Mouse (Mus musculus) heart, embryonic 11.5 days (tissue): Measurements from ENCODE around the gene Pklr. TPM values are rescaled to one million over a fixed set of nuclear protein-coding genes. Genes with fewer than 3 reads are reported as not detected.

Experiments
- ATAC-seq: fragments of 200-750 bp; cut with Nextera tagmentation; replicated peaks from 2 replicates; pipeline ENCODE4 v1.8.0; 2017; ENCODE audit warnings: moderate library complexity; ENCODE audit not compliant: insufficient number of reproducible peaks, low FRiP score, low TSS enrichment
- H3K27ac ChIP-seq: fragments of 300-500 bp; sonication (generic); 2 replicates; pipeline ENCODE4 v1.5.1; 2014; ENCODE audit warnings: mild to moderate bottlenecking, low read depth, low read length
- H3K27me3 ChIP-seq: fragments of 300-500 bp; sonication (generic); 2 replicates; pipeline ENCODE4 v1.6.1; 2014; ENCODE audit warnings: mild to moderate bottlenecking, low read length, mixed read lengths; ENCODE audit not compliant: control insufficient read depth, insufficient read depth
- H3K36me3 ChIP-seq: fragments of 300-500 bp; sonication (generic); 2 replicates; pipeline ENCODE4 v1.6.1; 2014; ENCODE audit warnings: mild to moderate bottlenecking, low read length, moderate library complexity, mixed read lengths; ENCODE audit not compliant: control insufficient read depth, insufficient read depth
- H3K4me1 ChIP-seq: fragments of 300-500 bp; sonication (generic); 2 replicates; pipeline ENCODE4 v1.6.1; 2014; ENCODE audit warnings: low read length; ENCODE audit not compliant: control insufficient read depth, insufficient read depth
- H3K4me2 ChIP-seq: fragments of 300-500 bp; sonication (generic); 2 replicates; pipeline ENCODE4 v1.6.1; 2014; ENCODE audit warnings: mild to moderate bottlenecking, moderate library complexity
- H3K4me3 ChIP-seq: fragments of 300-500 bp; sonication (generic); 2 replicates; pipeline ENCODE4 v1.5.1; 2014; ENCODE audit warnings: low read depth, low read length
- H3K9ac ChIP-seq: fragments of 300-500 bp; sonication (generic); 2 replicates; pipeline ENCODE4 v1.6.1; 2014; ENCODE audit warnings: mild to moderate bottlenecking, low read depth, low read length, moderate library complexity
- H3K9me3 ChIP-seq: fragments of 300-500 bp; sonication (generic); replicated peaks from 2 replicates; pipeline ENCODE4 v1.6.1; 2016; ENCODE audit warnings: low read length; ENCODE audit not compliant: control insufficient read depth
- WGBS: fragments of 180-500 bp; shearing (Covaris S2); extraction: QIAGEN DNeasy Blood & Tissue Kit; methylation state at CpG from one replicate; pipeline ENCODE4 v1.1.7; 2014; ENCODE audit not compliant: insufficient replicate concordance; 5-methylcytosine and 5-hydroxymethylcytosine counted together
- polyA plus RNA-seq: library from polyadenylated mRNA; unstranded; fragments of >200 nt; fragmentation: Nextera tagmentation; extraction: Ambion mirVana; gene quantifications from 2 replicates; pipeline ENCODE4 v1.2.1, GENCODE M21; 2014

Gene Pklr
- polyA plus RNA-seq, 1 experiment from 2014 or later: 8.7 TPM

DNA sequence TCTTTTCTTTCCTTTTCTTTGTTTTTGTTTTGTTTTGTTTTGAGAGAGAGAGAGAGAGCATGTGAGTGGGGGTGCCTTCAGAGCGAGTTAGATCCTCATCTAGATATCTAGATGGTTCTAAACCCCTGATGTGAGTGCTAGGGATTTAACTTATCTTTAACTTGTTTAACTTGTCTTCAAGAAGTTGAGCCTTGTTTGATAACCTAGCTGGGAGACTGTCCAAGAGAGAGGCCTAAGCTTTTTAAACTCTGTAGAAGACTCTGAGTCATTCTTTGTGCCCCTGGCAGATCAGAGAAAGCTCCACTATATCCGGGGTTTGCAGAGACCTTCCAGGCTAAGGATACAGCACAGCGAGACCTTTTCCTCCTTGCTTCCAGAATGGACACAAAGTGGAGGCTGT, 28.4 kb upstream of the Pklr start:
- no peak overlapping the region for H3K4me2 ChIP-seq
- no peaks in the 10 kb centered on the region for H3K27me3 ChIP-seq
- no peak overlapping the region for H3K27ac ChIP-seq
- no peaks in the 10 kb centered on the region for H3K36me3 ChIP-seq
- no peak overlapping the region for H3K9ac ChIP-seq
- H3K9me3 ChIP-seq: no peaks in the 10 kb centered on the region
- WGBS: 44% methylated on average over 3 of the region's 3 CpGs
- H3K4me1 ChIP-seq: no peaks in the 10 kb centered on the region
- no peak overlapping the region for H3K4me3 ChIP-seq
- no peak for ATAC-seq

DNA sequence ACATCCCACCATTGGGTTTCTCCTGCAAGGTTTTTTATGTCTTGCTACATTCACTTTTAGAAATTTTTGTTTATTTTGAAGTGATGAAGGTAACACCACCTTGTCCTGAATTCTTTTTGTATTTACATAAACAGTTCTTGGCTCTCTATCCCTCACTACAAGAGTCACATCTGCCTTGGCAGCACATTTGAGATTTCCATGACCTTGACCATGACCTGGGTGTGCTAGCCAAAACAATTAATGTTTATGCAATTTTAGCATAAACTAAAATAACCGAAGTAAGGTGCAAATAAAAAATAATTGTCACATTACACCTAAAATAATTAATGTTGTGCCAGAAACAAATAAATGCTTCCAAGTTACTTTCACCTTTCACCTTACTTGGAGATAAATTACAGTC, 27.8 kb upstream of the Pklr start:
- Histone ChIP-seq H3K9ac (no peak overlapping the region), H3K4me1 (no peaks in the 10 kb centered on the region), H3K36me3 (no peaks in the 10 kb centered on the region), H3K9me3 (no peaks in the 10 kb centered on the region), H3K27ac (no peak overlapping the region), H3K4me3 (no peak overlapping the region), H3K4me2 (no peak overlapping the region), H3K27me3 (no peaks in the 10 kb centered on the region)
- ATAC-seq: no peak
- 52% methylated on average over 1 of the region's 1 CpGs for WGBS

DNA sequence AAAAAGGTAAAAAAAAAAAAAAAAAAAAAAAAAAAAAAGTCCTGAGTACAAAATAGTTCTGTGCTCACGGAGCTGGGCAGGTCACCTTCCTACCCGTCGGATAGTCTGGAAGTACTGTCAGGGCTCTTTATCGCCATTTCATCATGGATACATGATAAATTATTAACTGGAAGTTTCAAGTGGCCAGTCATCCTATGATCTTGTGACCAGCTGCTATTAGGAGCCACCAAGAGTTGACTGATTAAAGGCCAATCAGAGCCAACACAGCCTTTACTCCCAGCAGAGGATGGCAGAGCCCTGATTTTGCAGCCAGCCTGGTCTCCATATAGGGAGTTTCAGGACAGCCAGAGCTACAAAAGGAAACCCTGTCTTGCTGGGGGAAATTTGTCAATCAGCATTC, 22.9 kb upstream of the Pklr start:
- ATAC-seq: no peak
- 85% methylated on average over 4 of the region's 4 CpGs for WGBS
- no peak overlapping the region for H3K4me3 ChIP-seq

DNA sequence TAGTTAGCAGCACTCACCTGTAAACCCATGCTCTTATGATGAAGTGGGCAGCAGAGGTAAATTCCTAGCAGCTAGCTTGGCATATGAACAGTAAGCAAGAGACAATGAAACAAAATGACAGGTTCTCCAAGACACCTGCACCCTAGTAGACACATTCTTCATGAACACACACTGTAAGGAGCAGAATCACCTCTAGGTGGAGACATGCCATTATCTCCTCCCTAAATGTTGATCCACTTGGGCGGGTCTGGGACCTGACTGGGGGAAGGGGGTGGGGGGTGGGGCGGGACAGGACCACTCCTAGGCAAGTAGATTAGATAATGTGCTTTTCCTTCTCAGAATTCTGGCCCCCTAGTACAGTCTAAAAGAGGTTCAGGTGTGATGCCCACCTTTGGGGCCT, 20.4 kb upstream of the Pklr start:
- no peaks in the 10 kb centered on the region for H3K4me1 ChIP-seq
- no peak overlapping the region for H3K9ac ChIP-seq
- no peaks in the 10 kb centered on the region for H3K36me3 ChIP-seq
- no peaks in the 10 kb centered on the region for H3K9me3 ChIP-seq
- no peak overlapping the region for H3K4me3 ChIP-seq
- 0% methylated on average over 2 of the region's 2 CpGs for WGBS
- H3K27me3 ChIP-seq: no peaks in the 10 kb centered on the region
- H3K27ac ChIP-seq: no peak overlapping the region
- 0 out of 2 replicates have a peak, but pooled peaks have one; percentile 22 for ATAC-seq
- H3K4me2 ChIP-seq: no peak overlapping the region

More for the DNA sequence above, 22.9 kb upstream of the Pklr start:
- H3K4me2 ChIP-seq: no peak overlapping the region
- H3K27me3 ChIP-seq: no peaks in the 10 kb centered on the region
- no peaks in the 10 kb centered on the region for H3K9me3 ChIP-seq
- no peaks in the 10 kb centered on the region for H3K4me1 ChIP-seq
- no peak overlapping the region for H3K27ac ChIP-seq
- H3K9ac ChIP-seq: no peak overlapping the region
- H3K36me3 ChIP-seq: no peaks in the 10 kb centered on the region

DNA sequence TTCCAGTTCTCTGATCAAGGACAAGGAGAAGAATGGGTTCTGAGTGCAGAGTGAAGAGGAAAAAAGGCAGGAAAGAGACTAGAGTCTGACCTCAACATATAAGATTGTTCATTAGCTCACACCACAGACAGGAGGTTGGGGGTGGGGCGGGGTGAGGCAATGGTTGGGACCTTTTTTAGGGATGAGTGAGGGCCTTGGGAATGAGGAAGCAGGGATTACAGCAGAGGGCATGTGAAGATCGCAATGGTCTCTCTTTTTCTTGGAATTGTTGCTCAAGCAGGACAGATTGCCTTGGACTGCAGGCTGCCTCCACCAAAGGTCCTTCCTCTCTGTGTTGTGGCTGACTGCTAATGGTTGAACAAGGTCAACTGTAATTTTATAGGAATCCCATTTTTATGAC, 12.6 kb upstream of the Pklr start:
- Histone ChIP-seq H3K4me3 (no peak overlapping the region), H3K4me1 (no peaks in the 10 kb centered on the region), H3K27ac (no peak overlapping the region), H3K36me3 (no peaks in the 10 kb centered on the region), H3K4me2 (no peak overlapping the region), H3K9ac (no peak overlapping the region), H3K9me3 (no peaks in the 10 kb centered on the region), H3K27me3 (no peaks in the 10 kb centered on the region)
- ATAC-seq: no peak
- 68% methylated on average over 2 of the region's 2 CpGs for WGBS

DNA sequence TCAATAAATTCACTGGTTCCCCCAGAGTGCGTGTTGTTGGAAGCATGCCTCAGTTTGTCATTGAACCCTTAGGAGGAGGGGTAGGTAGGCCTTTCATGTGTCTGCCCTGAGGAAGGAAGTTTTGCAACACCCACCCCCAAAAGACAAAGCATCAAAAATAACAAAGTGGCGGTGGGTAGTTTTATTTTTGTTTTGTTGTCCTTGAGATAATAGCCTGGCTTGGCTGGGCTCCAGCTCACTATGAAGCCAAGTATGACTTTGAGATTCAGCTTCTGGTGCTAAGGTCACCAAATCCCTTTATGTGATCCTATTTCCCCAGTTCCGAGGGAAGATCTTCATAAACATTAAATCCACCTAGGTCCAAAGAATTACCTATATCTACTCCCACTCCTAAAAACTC, 11.7 kb upstream of the Pklr start:
- Histone ChIP-seq H3K36me3 (no peaks in the 10 kb centered on the region), H3K4me3 (no peak overlapping the region), H3K4me2 (no peak overlapping the region), H3K9ac (no peak overlapping the region), H3K9me3 (no peaks in the 10 kb centered on the region), H3K27me3 (no peaks in the 10 kb centered on the region), H3K4me1 (no peaks in the 10 kb centered on the region), H3K27ac (no peak overlapping the region)
- WGBS: 65% methylated on average over 3 of the region's 3 CpGs
- no peak for ATAC-seq

DNA sequence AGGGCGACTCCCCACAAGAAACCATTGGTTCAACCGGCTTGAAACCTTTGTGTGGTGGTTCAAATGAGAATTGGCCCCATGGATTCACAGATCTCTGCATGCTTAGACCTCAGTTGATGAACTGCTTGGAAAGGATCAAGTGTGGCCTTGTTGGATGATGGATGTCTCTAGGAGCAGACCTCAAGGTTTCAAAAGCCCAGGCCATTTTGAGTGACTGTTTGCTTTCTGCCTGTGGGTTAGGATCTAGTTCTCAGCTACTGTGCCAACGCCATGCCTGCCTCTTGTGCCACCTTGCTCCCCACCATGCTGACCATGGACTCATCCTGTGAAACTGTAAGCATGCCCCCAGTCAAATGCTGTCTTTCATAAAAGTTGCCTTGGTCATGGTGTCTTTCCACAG, 10.0 kb upstream of the Pklr start:
- no peak for ATAC-seq
- 85% methylated on average over 3 of the region's 3 CpGs for WGBS
- no peaks in the 10 kb centered on the region for H3K9me3 ChIP-seq
- no peak overlapping the region for H3K9ac ChIP-seq
- no peaks in the 10 kb centered on the region for H3K36me3 ChIP-seq
- H3K27ac ChIP-seq: no peak overlapping the region
- H3K27me3 ChIP-seq: no peaks in the 10 kb centered on the region
- no peak overlapping the region for H3K4me2 ChIP-seq
- no peaks in the 10 kb centered on the region for H3K4me1 ChIP-seq
- H3K4me3 ChIP-seq: no peak overlapping the region

DNA sequence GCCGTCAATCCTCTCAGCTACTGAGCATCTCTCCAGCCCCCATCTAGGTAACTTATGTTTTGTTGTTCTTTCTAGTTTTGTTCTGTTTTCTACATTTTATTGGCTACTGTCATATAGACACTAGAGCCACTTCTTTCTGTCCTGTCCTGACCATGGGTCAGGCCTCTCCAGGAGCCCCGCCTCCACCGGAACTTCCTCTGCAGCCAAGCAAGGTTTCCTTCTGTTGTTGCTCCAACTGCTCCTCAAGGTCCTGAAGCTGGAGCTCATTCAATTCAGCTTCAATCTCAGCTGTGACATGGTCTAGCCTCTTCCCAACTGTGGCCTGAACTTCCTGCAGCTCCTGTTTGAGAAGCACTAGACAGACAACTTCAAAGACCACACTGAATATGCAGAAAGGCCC, 6.0 kb upstream of the Pklr start:
- 92% methylated on average over 3 of the region's 3 CpGs for WGBS
- no peak overlapping the region for H3K4me3 ChIP-seq

DNA sequence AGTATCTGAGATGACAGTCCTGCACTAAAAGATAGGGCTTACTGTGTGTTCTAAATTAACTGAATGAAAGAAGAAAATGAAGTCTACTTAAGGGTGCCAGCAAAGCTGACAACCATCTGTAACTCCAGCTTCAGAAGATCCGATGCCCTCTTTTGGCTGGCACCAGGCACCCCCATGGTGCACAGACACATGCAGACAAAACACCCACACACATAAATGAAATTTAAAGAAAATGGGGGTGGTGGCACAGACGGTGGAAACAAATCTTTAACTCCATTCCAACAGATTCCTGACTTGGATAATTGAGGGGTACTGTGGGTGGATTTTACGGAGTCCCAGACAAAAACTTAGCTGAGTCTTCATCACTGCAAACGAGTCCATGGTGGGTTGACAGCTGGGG, 4.1 kb upstream of the Pklr start:
- 44% methylated on average over 4 of the region's 4 CpGs for WGBS
- H3K4me1 ChIP-seq: peaks cover 10% of the 10 kb centered on the region; the same call in 1 of the 2 replicates
- H3K27me3 ChIP-seq: peaks cover 3% of the 10 kb centered on the region
- H3K4me3 ChIP-seq: peak overlapping the region; percentile 37
- no peaks in the 10 kb centered on the region for H3K9me3 ChIP-seq
- H3K27ac ChIP-seq: peak overlapping the region; percentile 31; the same call in 1 of the 2 replicates
- H3K4me2 ChIP-seq: peak overlapping the region; percentile 73
- no peaks in the 10 kb centered on the region for H3K36me3 ChIP-seq
- peak overlapping the region; percentile 61 for H3K9ac ChIP-seq
- no peak for ATAC-seq

More for the DNA sequence above, 6.0 kb upstream of the Pklr start:
- Histone ChIP-seq H3K4me2 (no peak overlapping the region), H3K27me3 (peaks cover 3% of the 10 kb centered on the region), H3K27ac (no peak overlapping the region), H3K36me3 (no peaks in the 10 kb centered on the region), H3K9me3 (no peaks in the 10 kb centered on the region), H3K4me1 (peaks cover 10% of the 10 kb centered on the region; the same call in 1 of the 2 replicates), H3K9ac (no peak overlapping the region)
- no peak for ATAC-seq
